Mouse (Mus musculus) heart, embryonic 13.5 days (tissue): ENCODE measurements at regions not wholly inside any gene's neighbourhood (a gene's known extent, or its start where the extent isn't known, plus 50 kb on each side); places are given as distances from the start of the nearest gene placed in this dataset.

Experiments used
- ATAC-seq: fragments of 200-750 bp; cut with Nextera tagmentation; 2 replicates; pipeline ENCODE4 v1.8.0; 2017; ENCODE audit warnings: moderate TSS enrichment; ENCODE audit not compliant: insufficient number of reproducible peaks, low FRiP score, low TSS enrichment; ENCODE audit errors: extremely low read depth
- H3K27ac ChIP-seq: fragments of 300-500 bp; sonication (generic); replicated peaks from 2 replicates; pipeline ENCODE4 v1.5.1; 2015; ENCODE audit warnings: moderate library complexity, mild to moderate bottlenecking, inconsistent platforms
- H3K27me3 ChIP-seq: fragments of 300-500 bp; sonication (generic); replicated peaks from 2 replicates; pipeline ENCODE4 v1.6.1; 2015; ENCODE audit warnings: mild to moderate bottlenecking, inconsistent platforms
- H3K36me3 ChIP-seq: fragments of 300-500 bp; sonication (generic); 2 replicates; pipeline ENCODE4 v1.6.1; 2015; ENCODE audit warnings: mild to moderate bottlenecking, inconsistent platforms
- H3K4me1 ChIP-seq: fragments of 300-500 bp; sonication (generic); 2 replicates; pipeline ENCODE4 v1.6.1; 2015; ENCODE audit warnings: inconsistent platforms
- H3K4me2 ChIP-seq: fragments of 300-500 bp; sonication (generic); 2 replicates; pipeline ENCODE4 v1.6.1; 2015; ENCODE audit warnings: inconsistent platforms, mild to moderate bottlenecking, moderate library complexity
- H3K4me3 ChIP-seq: fragments of 300-500 bp; sonication (generic); 2 replicates; pipeline ENCODE4 v1.5.1; 2015; ENCODE audit warnings: moderate library complexity, mild to moderate bottlenecking, inconsistent platforms
- H3K9ac ChIP-seq: fragments of 300-500 bp; sonication (generic); 2 replicates; pipeline ENCODE4 v1.6.1; 2015; ENCODE audit warnings: inconsistent platforms, mild to moderate bottlenecking, moderate library complexity
- H3K9me3 ChIP-seq: fragments of 300-500 bp; sonication (generic); 2 replicates; pipeline ENCODE4 v1.6.1; 2016; ENCODE audit warnings: inconsistent platforms
- WGBS: fragments of 180-500 bp; shearing (Covaris S2); methylation state at CpG from one replicate; pipeline ENCODE4 v1.1.7; 2015; ENCODE audit warnings: mixed read lengths; 5-methylcytosine and 5-hydroxymethylcytosine counted together

DNA sequence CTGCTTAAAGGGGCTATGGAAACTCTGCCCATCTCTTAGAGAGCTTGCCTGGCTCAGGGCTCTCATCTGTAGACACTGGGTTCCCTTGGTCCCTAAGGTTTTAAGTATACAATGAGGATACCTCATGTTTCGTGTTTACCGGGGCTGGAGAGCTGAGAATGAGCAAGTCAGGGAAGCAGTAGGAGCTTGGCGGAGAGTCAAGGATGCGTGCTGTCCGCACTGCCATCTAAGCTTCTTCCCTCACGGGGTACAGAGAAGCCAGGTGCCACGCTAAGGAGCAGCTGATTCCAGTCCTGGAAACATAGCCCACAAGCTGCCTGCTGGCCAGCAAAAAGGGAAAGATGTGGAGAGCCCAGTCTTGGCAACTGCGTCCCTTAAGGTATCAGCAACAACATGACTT, 55.0 kb upstream of the Ttc34 start:
- peaks cover 7% of the 10 kb centered on the region for H3K27me3 ChIP-seq
- no peak for ATAC-seq
- WGBS: 81% methylated on average over 8 of the region's 8 CpGs
- no peaks in the 10 kb centered on the region for H3K9me3 ChIP-seq
- H3K9ac ChIP-seq: no peak overlapping the region
- H3K4me1 ChIP-seq: peaks cover 37% of the 10 kb centered on the region
- H3K27ac ChIP-seq: no peak overlapping the region
- no peaks in the 10 kb centered on the region for H3K36me3 ChIP-seq
- no peak overlapping the region for H3K4me2 ChIP-seq
- H3K4me3 ChIP-seq: no peak overlapping the region

DNA sequence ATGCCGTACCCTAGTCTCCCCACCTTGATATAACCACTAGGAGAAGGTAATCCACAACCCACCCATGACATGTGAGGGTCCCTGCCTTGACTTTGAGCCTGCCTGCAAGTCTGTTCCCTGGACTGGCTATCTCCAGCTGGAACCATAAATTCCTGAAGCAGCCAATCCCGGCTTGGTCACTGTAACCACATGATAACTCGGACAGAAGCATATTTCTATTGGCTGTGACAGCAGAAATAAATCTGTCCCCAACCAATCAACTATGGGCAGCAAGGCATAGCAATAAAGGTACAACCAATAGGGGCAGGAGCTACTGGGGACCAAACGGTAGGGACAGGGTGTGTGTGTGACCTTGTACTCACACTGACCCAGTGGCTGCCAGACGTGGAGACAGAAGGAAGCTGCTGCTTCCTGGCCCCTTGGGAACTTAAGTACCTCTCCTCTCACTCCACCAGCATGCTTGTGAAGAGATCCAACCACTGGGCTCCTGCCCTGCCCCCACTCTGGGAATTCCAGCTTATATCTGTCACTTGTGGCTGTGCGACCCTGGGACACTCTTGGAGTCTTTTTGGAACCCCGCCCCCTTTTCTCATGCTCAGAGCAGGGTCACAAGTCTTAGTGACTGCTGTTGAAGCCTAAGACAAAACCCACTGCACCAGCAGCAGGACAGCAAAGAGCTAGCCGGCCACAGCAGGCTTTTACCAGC, 51.8 kb upstream of the Ttc34 start:
- Histone ChIP-seq H3K27ac (peak overlapping the region; percentile 76), H3K27me3 (peaks cover 7% of the 10 kb centered on the region), H3K36me3 (no peaks in the 10 kb centered on the region), H3K4me3 (no peak overlapping the region), H3K4me1 (peaks cover 53% of the 10 kb centered on the region), H3K9me3 (no peaks in the 10 kb centered on the region), H3K4me2 (no peak overlapping the region; the same call in 1 of the 2 replicates), H3K9ac (peak overlapping the region; percentile 16; the same call in 1 of the 2 replicates)
- 25% methylated on average over 8 of the region's 8 CpGs for WGBS
- 0 out of 2 replicates have a peak, but pooled peaks have one; percentile 23 for ATAC-seq

GRCm38 (mm10) chr4:154787190-154787589, 50.1 kb upstream of the Ttc34 start:
- Histone ChIP-seq H3K27me3 (peaks cover 4% of the 10 kb centered on the region), H3K4me1 (peaks cover 43% of the 10 kb centered on the region), H3K9ac (no peak overlapping the region), H3K4me3 (no peak overlapping the region), H3K27ac (no peak overlapping the region), H3K9me3 (no peaks in the 10 kb centered on the region), H3K36me3 (no peaks in the 10 kb centered on the region), H3K4me2 (no peak overlapping the region)
- 61% methylated on average over 8 of the region's 8 CpGs for WGBS
- no peak for ATAC-seq
